Mouse (Mus musculus): ENCODE data around the gene Tor1b. TPM values are rescaled to one million over a fixed set of nuclear protein-coding genes. Genes with fewer than 3 reads are reported as not detected.

Gene Tor1b
- polyA plus RNA-seq (2012; fragmentation: generic; extraction: Trizol) = 30.5 TPM
- long read RNA-seq, experiment 1, transcript Tor1b-201 (5 exons, 3,039 nt) = major isoform, 18 of 38 reads
- long read RNA-seq, experiment 1, partial matches to known transcripts = 0 of 38 reads
- long read RNA-seq, experiment 1, other reads (novel, unspliced or antisense) = 18 of 38 reads
- long read RNA-seq, experiment 2, transcript Tor1b-205 (4 exons, 1,324 nt) = minor isoform, 10 of 230 reads
- long read RNA-seq, experiment 2, transcript Tor1b-201 (5 exons, 3,039 nt) = major isoform, 184 of 230 reads
- long read RNA-seq, experiment 2, transcript Tor1b-206 (5 exons, 2,809 nt) = minor isoform, 7 of 230 reads
- long read RNA-seq, experiment 2, partial matches to known transcripts = 8 of 230 reads
- long read RNA-seq, experiment 2, other reads (novel, unspliced or antisense) = 21 of 230 reads

GRCm38 (mm10) chr2:30952824-30953490, at the start of gene Tor1b:
Gene Tor1b (plus strand): TSS chr2:30952959.
- Histone ChIP-seq H3K27me3 (ENCODE audit: control insufficient read depth, insufficient read depth, insufficient read length) (no peaks in the 10 kb centered on the region), H3ac (ENCODE audit: control insufficient read depth, insufficient read length, low read depth) (peak within 1 kb of the TSS; percentile 98), H3K79me3 (ENCODE audit: low read depth) (peaks cover 37% of the 10 kb centered on the region), H3K36me3 (ENCODE audit: control insufficient read depth, insufficient read depth) (peaks cover 34% of the 10 kb centered on the region), H3K4me3 (ENCODE audit: insufficient read depth, poor library complexity, severe bottlenecking) (peak within 1 kb of the TSS; percentile 58), H3K79me2 (ENCODE audit: control insufficient read depth, insufficient read depth) (peaks cover 52% of the 10 kb centered on the region)
- TF ChIP-seq USF1 (IDR thresholded peaks at IDR 0.05; ENCODE audit: low read depth) (no peak), MAX (IDR thresholded peaks at IDR 0.05) (peak; percentile 76)

DNA sequence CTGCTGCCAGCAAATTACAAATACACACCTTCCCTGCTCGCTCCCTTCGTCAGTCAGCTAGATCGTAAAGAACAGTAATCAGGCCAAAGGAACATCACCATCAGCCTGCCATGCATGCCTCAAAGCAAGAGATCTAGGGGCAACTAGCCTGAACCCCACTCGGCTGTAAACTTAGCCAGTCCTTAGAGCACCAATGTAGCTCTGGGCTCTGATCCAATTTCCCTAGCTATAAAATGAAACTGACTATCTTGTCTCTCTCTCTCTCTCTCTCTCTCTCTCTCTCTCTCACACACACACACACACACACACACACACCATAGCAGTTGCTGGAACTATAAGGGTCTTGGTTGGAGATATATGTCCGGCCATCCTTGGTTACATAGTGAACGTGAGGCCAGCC, 48.5 kb upstream of the Tor1b start:
- Histone ChIP-seq H3K79me2 (ENCODE audit: control insufficient read depth, insufficient read depth) (no peaks in the 10 kb centered on the region), H3ac (ENCODE audit: control insufficient read depth, insufficient read length, low read depth) (no peak overlapping the region), H3K79me3 (ENCODE audit: low read depth) (no peaks in the 10 kb centered on the region), H3K4me3 (ENCODE audit: insufficient read depth, poor library complexity, severe bottlenecking) (no peak overlapping the region), H3K36me3 (ENCODE audit: control insufficient read depth, insufficient read depth) (no peaks in the 10 kb centered on the region), H3K27me3 (ENCODE audit: control insufficient read depth, insufficient read depth, insufficient read length) (no peaks in the 10 kb centered on the region)
- TF ChIP-seq MYOD1 (IDR thresholded peaks at IDR 0.05; ENCODE audit: control insufficient read depth, insufficient read length, low read depth) (no peak), CEBPB (IDR thresholded peaks at IDR 0.05; ENCODE audit: low read depth) (no peak), CTCF (IDR thresholded peaks at IDR 0.05; ENCODE audit: control insufficient read depth, insufficient read depth, insufficient read length) (no peak), FOSL1 (IDR thresholded peaks at IDR 0.05; ENCODE audit: insufficient read depth, low read length, poor library complexity, severe bottlenecking) (no peak), MAX (IDR thresholded peaks at IDR 0.05) (no peak), MYOG (IDR thresholded peaks at IDR 0.05; ENCODE audit: control insufficient read depth, extremely low read depth, insufficient read length) (no peak), USF1 (IDR thresholded peaks at IDR 0.05; ENCODE audit: low read depth) (no peak)

GRCm38 (mm10) chr2:30904991-30905390, 47.8 kb upstream of the Tor1b start:
- Histone ChIP-seq H3K79me2 (ENCODE audit: control insufficient read depth, insufficient read depth) (no peaks in the 10 kb centered on the region), H3K36me3 (ENCODE audit: control insufficient read depth, insufficient read depth) (no peaks in the 10 kb centered on the region), H3ac (ENCODE audit: control insufficient read depth, insufficient read length, low read depth) (no peak overlapping the region), H3K4me3 (ENCODE audit: insufficient read depth, poor library complexity, severe bottlenecking) (no peak overlapping the region), H3K79me3 (ENCODE audit: low read depth) (no peaks in the 10 kb centered on the region), H3K27me3 (ENCODE audit: control insufficient read depth, insufficient read depth, insufficient read length) (no peaks in the 10 kb centered on the region)
- no peak for TF ChIP-seq MAX (IDR thresholded peaks at IDR 0.05)
- TF ChIP-seq CEBPB (IDR thresholded peaks at IDR 0.05; ENCODE audit: low read depth) = no peak

DNA sequence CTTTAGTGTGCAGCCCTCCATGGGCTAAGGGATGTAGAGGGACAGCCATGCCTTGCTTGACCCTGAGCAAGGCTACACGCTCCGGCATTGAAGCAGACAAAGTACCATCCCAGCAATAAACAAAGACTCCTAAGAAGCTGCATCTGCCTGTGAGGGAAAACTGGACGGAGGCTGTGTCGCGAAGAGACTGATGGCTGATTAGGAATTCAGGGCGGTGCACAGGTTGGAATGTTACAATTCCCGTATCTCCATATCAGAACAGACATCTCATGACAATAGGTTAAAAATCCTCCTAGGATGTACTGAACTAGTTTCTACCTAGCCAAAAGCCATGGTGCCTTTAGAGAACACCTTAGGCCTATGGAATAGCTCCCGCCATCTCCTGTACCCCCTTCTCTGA, 46.9 kb upstream of the Tor1b start:
- no peaks in the 10 kb centered on the region for H3K79me2 ChIP-seq (ENCODE audit: control insufficient read depth, insufficient read depth)
- no peaks in the 10 kb centered on the region for H3K27me3 ChIP-seq (ENCODE audit: control insufficient read depth, insufficient read depth, insufficient read length)
- no peak overlapping the region for H3K4me3 ChIP-seq (ENCODE audit: insufficient read depth, poor library complexity, severe bottlenecking)
- no peaks in the 10 kb centered on the region for H3K79me3 ChIP-seq (ENCODE audit: low read depth)
- no peak for TF ChIP-seq CTCF (IDR thresholded peaks at IDR 0.05; ENCODE audit: control insufficient read depth, insufficient read depth, insufficient read length)
- no peak for TF ChIP-seq MAX (IDR thresholded peaks at IDR 0.05)
- TF ChIP-seq FOSL1 (IDR thresholded peaks at IDR 0.05; ENCODE audit: insufficient read depth, low read length, poor library complexity, severe bottlenecking) = no peak
- TF ChIP-seq USF1 (IDR thresholded peaks at IDR 0.05; ENCODE audit: low read depth) = no peak
- no peak for TF ChIP-seq MYOG (IDR thresholded peaks at IDR 0.05; ENCODE audit: control insufficient read depth, extremely low read depth, insufficient read length)
- TF ChIP-seq CEBPB (IDR thresholded peaks at IDR 0.05; ENCODE audit: low read depth) = no peak
- no peak for TF ChIP-seq MYOD1 (IDR thresholded peaks at IDR 0.05; ENCODE audit: control insufficient read depth, insufficient read length, low read depth)
- H3ac ChIP-seq (ENCODE audit: control insufficient read depth, insufficient read length, low read depth) = no peak overlapping the region
- H3K36me3 ChIP-seq (ENCODE audit: control insufficient read depth, insufficient read depth) = no peaks in the 10 kb centered on the region

- Histone ChIP-seq H3K4me3 (ENCODE audit: insufficient read depth, poor library complexity, severe bottlenecking) (no peak overlapping the region), H3K36me3 (ENCODE audit: control insufficient read depth, insufficient read depth) (no peaks in the 10 kb centered on the region), H3K27me3 (ENCODE audit: control insufficient read depth, insufficient read depth, insufficient read length) (no peaks in the 10 kb centered on the region), H3ac (ENCODE audit: control insufficient read depth, insufficient read length, low read depth) (no peak overlapping the region), H3K79me3 (ENCODE audit: low read depth) (no peaks in the 10 kb centered on the region), H3K79me2 (ENCODE audit: control insufficient read depth, insufficient read depth) (no peaks in the 10 kb centered on the region)
- TF ChIP-seq MYOD1 (IDR thresholded peaks at IDR 0.05; ENCODE audit: control insufficient read depth, insufficient read length, low read depth) (no peak), FOSL1 (IDR thresholded peaks at IDR 0.05; ENCODE audit: insufficient read depth, low read length, poor library complexity, severe bottlenecking) (no peak), MAX (IDR thresholded peaks at IDR 0.05) (no peak), USF1 (IDR thresholded peaks at IDR 0.05; ENCODE audit: low read depth) (no peak), MYOG (IDR thresholded peaks at IDR 0.05; ENCODE audit: control insufficient read depth, extremely low read depth, insufficient read length) (no peak), CTCF (IDR thresholded peaks at IDR 0.05; ENCODE audit: control insufficient read depth, insufficient read depth, insufficient read length) (no peak), CEBPB (IDR thresholded peaks at IDR 0.05; ENCODE audit: low read depth) (no peak)
Observed at GRCm38 (mm10) chr2:30906641-30907040, 46.1 kb upstream of the Tor1b start.

- H3K79me2 ChIP-seq (ENCODE audit: control insufficient read depth, insufficient read depth) = no peaks in the 10 kb centered on the region
- H3K36me3 ChIP-seq (ENCODE audit: control insufficient read depth, insufficient read depth) = no peaks in the 10 kb centered on the region
- no peak overlapping the region for H3K4me3 ChIP-seq (ENCODE audit: insufficient read depth, poor library complexity, severe bottlenecking)
- no peaks in the 10 kb centered on the region for H3K27me3 ChIP-seq (ENCODE audit: control insufficient read depth, insufficient read depth, insufficient read length)
- no peak overlapping the region for H3ac ChIP-seq (ENCODE audit: control insufficient read depth, insufficient read length, low read depth)
- H3K79me3 ChIP-seq (ENCODE audit: low read depth) = no peaks in the 10 kb centered on the region
- TF ChIP-seq CEBPB (IDR thresholded peaks at IDR 0.05; ENCODE audit: low read depth) = no peak
- no peak for TF ChIP-seq FOSL1 (IDR thresholded peaks at IDR 0.05; ENCODE audit: insufficient read depth, low read length, poor library complexity, severe bottlenecking)
- no peak for TF ChIP-seq MYOD1 (IDR thresholded peaks at IDR 0.05; ENCODE audit: control insufficient read depth, insufficient read length, low read depth)
- TF ChIP-seq USF1 (IDR thresholded peaks at IDR 0.05; ENCODE audit: low read depth) = no peak
- TF ChIP-seq MYOG (IDR thresholded peaks at IDR 0.05; ENCODE audit: control insufficient read depth, extremely low read depth, insufficient read length) = no peak
- TF ChIP-seq MAX (IDR thresholded peaks at IDR 0.05) = no peak
- no peak for TF ChIP-seq CTCF (IDR thresholded peaks at IDR 0.05; ENCODE audit: control insufficient read depth, insufficient read depth, insufficient read length)
Observed at GRCm38 (mm10) chr2:30912291-30912773, 40.4 kb upstream of the Tor1b start.
